ENCODE assay signal across 25 mouse cellular contexts in genomic region chr16:57375248-57375837, GRCm38 (mm10). TPM values are rescaled to one million over a fixed set of nuclear protein-coding genes. Genes with fewer than 3 reads are reported as not detected.
A peak's percentile ranks its signal among the peaks of the same experiment; 100 is the strongest.
DNase-seq lines count a peak whose midpoint lies in the region; ATAC-seq and TF ChIP-seq lines count a peak whose summit lies in the region.
"Had no signal": no experiment of that assay in that cellular context is flagged by ENCODE, and none has a peak within 500 bp of the region (broad histone marks: within the 10 kb centered on the region; RNA-seq: fewer than 3 reads in every experiment).

No protein-coding gene starts in this region.

- 0 out of 2 replicates have a peak, but pooled peaks have one; percentile 10 for ATAC-seq in kidney, postnatal 0 days (replicated peaks; ENCODE audit: low FRiP score, low read depth)
- ATAC-seq in limb, embryonic 14.5 days (ENCODE audit: low FRiP score, low read depth) = peak; percentile 82
- ATAC-seq: forebrain, postnatal 0 days; inflammation-experienced regulatory T-cells, adult 6 months had no signal

- H3K36me3 ChIP-seq in kidney, postnatal 0 days (ENCODE audit: insufficient read depth, low read length) = no peaks in the 10 kb centered on the region
- H3K36me3 ChIP-seq in limb, embryonic 10.5 days = no peaks in the 10 kb centered on the region
- no peaks in the 10 kb centered on the region for H3K36me3 ChIP-seq in limb, embryonic 14.5 days (ENCODE audit: control insufficient read depth, insufficient read depth, low read length)
- H3K36me3 ChIP-seq: embryonic facial prominence, embryonic 13.5 days; hindbrain, embryonic 15.5 days; liver, embryonic 15.5 days had no signal

- H3K4me2 ChIP-seq in kidney, postnatal 0 days (ENCODE audit: low read length) = no peak overlapping the region
- H3K4me2 ChIP-seq in limb, embryonic 14.5 days (replicated peaks; ENCODE audit: low read depth, low read length, severe bottlenecking) = no peak overlapping the region
- H3K4me2 ChIP-seq: embryonic facial prominence, embryonic 13.5 days; heart, embryonic 11.5 days; hindbrain, embryonic 15.5 days; liver, embryonic 15.5 days; lung, embryonic 14.5 days had no signal

- no peak overlapping the region for H3K4me3 ChIP-seq in kidney, postnatal 0 days (replicated peaks; ENCODE audit: low read depth, low read length)
- H3K4me3 ChIP-seq in limb, embryonic 10.5 days = no peak overlapping the region
- no peak overlapping the region for H3K4me3 ChIP-seq in limb, embryonic 14.5 days (replicated peaks; ENCODE audit: low read length)
- H3K4me3 ChIP-seq: embryonic facial prominence, embryonic 13.5 days; erythroblast, embryonic 14.5 days; hindbrain, embryonic 15.5 days; liver, embryonic 15.5 days had no signal

- intact Hi-C loops in heart, postnatal 36 days (cut with DNase I) = no loop called here

- no peak overlapping the region for H3K9ac ChIP-seq in kidney, postnatal 0 days (ENCODE audit: low read depth, low read length)
- no peak overlapping the region for H3K9ac ChIP-seq in limb, embryonic 14.5 days (ENCODE audit: low read depth, low read length, severe bottlenecking)
- H3K9ac ChIP-seq: embryonic facial prominence, embryonic 13.5 days; forebrain, postnatal 0 days; hindbrain, embryonic 15.5 days; liver, embryonic 15.5 days; lung, embryonic 14.5 days had no signal

- no peak for TF ChIP-seq CTCF in kidney, postnatal 0 days (IDR thresholded peaks at IDR 0.05; ENCODE audit: low read depth)

- H3K4me1 ChIP-seq in kidney, postnatal 0 days (replicated peaks; ENCODE audit: insufficient read depth, low read length) = peaks cover 2% of the 10 kb centered on the region
- H3K4me1 ChIP-seq in limb, embryonic 10.5 days = peaks cover 25% of the 10 kb centered on the region
- H3K4me1 ChIP-seq in limb, embryonic 14.5 days (ENCODE audit: control insufficient read depth, insufficient read depth, low read length) = peaks cover 21% of the 10 kb centered on the region
- H3K4me1 ChIP-seq: hindbrain, embryonic 15.5 days; liver, embryonic 15.5 days had no signal

- TF ChIP-seq POLR2A in limb, embryonic 14.5 days (IDR thresholded peaks at IDR 0.05; ENCODE audit: borderline replicate concordance, extremely low read depth, insufficient read depth, insufficient read length) = no peak

- WGBS in kidney, postnatal 0 days = 82% methylated on average over 7 of the region's 7 CpGs
- 55% methylated on average over 7 of the region's 7 CpGs for WGBS in limb, embryonic 10.5 days
- WGBS in limb, embryonic 14.5 days = 39% methylated on average over 7 of the region's 7 CpGs

- DNase-seq in kidney, postnatal 0 days (ENCODE audit: low spot score) = no peak
- DNase-seq in kidney, adult 18-20 months = no peak
- peak; percentile 25 for DNase-seq in limb, embryonic 10.5 days (ENCODE audit: low spot score)
- peak; percentile 51 for DNase-seq in limb, embryonic 14.5 days (ENCODE audit: low spot score)
- no peak for DNase-seq in left cerebral cortex, adult 9 months (ENCODE audit: low spot score in 2 of 2)
- no peak for DNase-seq in heart, postnatal 36 days
- DNase-seq: adrenal gland, adult 2 months; B cell, adult 2 months; cerebellum, adult 9-10 months; cerebellum, postnatal 36 days; forebrain, postnatal 0 days; gastrocnemius, postnatal 10 days; heart, postnatal 4 days; kidney, adult 8-10 months; kidney, postnatal 10 days; layer of hippocampus, postnatal 36 days; lung, embryonic 14.5 days; lung, postnatal 14 days; midbrain, embryonic 14.5 days had no signal

- no peaks in the 10 kb centered on the region for H3K9me3 ChIP-seq in kidney, postnatal 0 days (replicated peaks; ENCODE audit: low read length)
- H3K9me3 ChIP-seq in limb, embryonic 10.5 days (replicated peaks) = no peaks in the 10 kb centered on the region
- H3K9me3 ChIP-seq in limb, embryonic 14.5 days (ENCODE audit: control insufficient read depth, low read length) = no peaks in the 10 kb centered on the region
- H3K9me3 ChIP-seq: embryonic facial prominence, embryonic 13.5 days; hindbrain, embryonic 15.5 days; liver, embryonic 15.5 days had no signal

- H3K27ac ChIP-seq in kidney, postnatal 0 days = no peak overlapping the region
- peak overlapping the region; percentile 30; the same call in 1 of the 2 replicates for H3K27ac ChIP-seq in limb, embryonic 10.5 days
- H3K27ac ChIP-seq in limb, embryonic 14.5 days (replicated peaks; ENCODE audit: low read depth, low read length) = 0 out of 2 replicates have a peak overlapping the region, but pooled peaks have one; percentile 3
- H3K27ac ChIP-seq: embryonic facial prominence, embryonic 13.5 days; hindbrain, embryonic 15.5 days; liver, embryonic 15.5 days had no signal

- H3K27me3 ChIP-seq in kidney, postnatal 0 days (ENCODE audit: insufficient read depth, low read length) = no peaks in the 10 kb centered on the region
- H3K27me3 ChIP-seq in limb, embryonic 10.5 days (ENCODE audit: low read depth, poor library complexity, severe bottlenecking) = no peaks in the 10 kb centered on the region
- H3K27me3 ChIP-seq in limb, embryonic 14.5 days (ENCODE audit: control insufficient read depth, insufficient read depth, low read length) = no peaks in the 10 kb centered on the region
- H3K27me3 ChIP-seq: embryonic facial prominence, embryonic 13.5 days; hindbrain, embryonic 15.5 days; liver, embryonic 15.5 days had no signal

RNA-seq across cellular contexts. Expression of gene Filip1l, which starts 22.4 kb away (rescaled TPM):
- polyA plus RNA-seq in kidney, postnatal 0 days (2015; fragmentation: Nextera tagmentation; extraction: Ambion mirVana) = 30.4 and 32.5 TPM in 2 replicates
- polyA plus RNA-seq in limb, embryonic 10.5 days (2016; fragmentation: Nextera tagmentation; extraction: Ambion mirVana) = 10.7 and 14.4 TPM in 2 replicates
- 21.4 and 30.3 TPM in 2 replicates for polyA plus RNA-seq in limb, embryonic 14.5 days (2012; rRNA removed)
- polyA plus RNA-seq in limb, embryonic 14.5 days (2014; fragmentation: Nextera tagmentation; extraction: Ambion mirVana) = 43.9 and 50.6 TPM in 2 replicates
- total RNA-seq in heart, postnatal 36 days (2021) = 10 to 100 TPM; 35.4 to 37.8 TPM
- polyA plus RNA-seq: erythroblast, embryonic 14.5 days had no signal

Comparison
In these comparisons a context has a peak if more than half of its experiments do, and no peak if none do; other contexts are left out.
1. DNase-seq: peak in limb, embryonic 10.5 days (single experiment) and limb, embryonic 14.5 days (single experiment); none in kidney, postnatal 0 days (single experiment), kidney, adult 18-20 months (single experiment), left cerebral cortex, adult 9 months (0 of 2) and heart, postnatal 36 days (0 of 2).